Mouse (Mus musculus) erythroblast, adult 5-6 weeks (primary cell): ENCODE results near the gene Rab8b. TPM values are rescaled to one million over a fixed set of nuclear protein-coding genes. Genes with fewer than 3 reads are reported as not detected.

Experiments used
- ATAC-seq: replicated peaks from 2 replicates; pipeline ENCODE4 v1.8.0; 2016; ENCODE audit warnings: moderate number of reproducible peaks, mild to moderate bottlenecking, moderate TSS enrichment, inconsistent platforms; ENCODE audit not compliant: poor library complexity, low FRiP score, severe bottlenecking
- total RNA-seq, 2 experiments: library from RNA; stranded (forward) in 1 of 2; stranded (reverse) in 1 of 2; fragments of 150-400 nt in 1 of 2; fragments of 200-764, 138-1000 nt in 1 of 2; gene quantifications; 2 replicates each; pipeline versions ENCODE4 v1.2.3 to v1.2.4; 2015 to 2017; ENCODE audit warnings: low replicate concordance in 2 of 2

Rab8b gene
- total RNA-seq, 2 experiments from 2014 or later = 41.3 to 106 TPM

DNA sequence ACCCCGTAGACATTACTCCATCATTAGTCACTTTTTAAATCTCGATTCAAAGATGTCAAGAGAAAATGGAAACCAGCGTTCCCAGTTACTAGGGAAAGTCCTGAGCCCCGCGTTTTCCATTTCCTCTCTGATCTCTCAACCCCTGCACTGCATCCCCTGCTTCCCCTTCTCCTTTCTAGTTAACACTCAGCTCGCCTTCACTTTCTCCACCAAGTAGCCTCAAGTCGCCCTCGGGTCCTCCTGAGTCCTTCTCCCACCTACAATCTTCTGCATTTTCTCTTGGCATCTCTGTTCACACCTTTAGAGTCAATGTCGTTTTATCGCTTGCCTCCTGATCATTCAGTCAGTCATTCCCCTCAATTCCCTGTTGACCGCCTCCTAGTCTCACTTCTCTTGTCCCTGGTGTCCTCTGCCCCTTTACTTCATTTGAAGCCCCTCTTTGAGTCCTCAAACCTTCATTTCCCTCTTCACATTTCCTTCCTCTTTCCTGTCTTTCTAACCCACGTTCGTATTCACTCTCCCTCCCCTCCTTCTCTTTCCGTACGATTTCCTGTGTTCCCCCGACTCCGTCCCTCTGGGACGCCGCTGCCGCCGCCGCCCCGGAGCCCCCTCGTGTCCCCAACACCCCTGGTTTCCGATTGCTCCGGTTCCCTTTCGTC is 686 bp downstream of the Rab8b start:
- no peak for ATAC-seq

DNA sequence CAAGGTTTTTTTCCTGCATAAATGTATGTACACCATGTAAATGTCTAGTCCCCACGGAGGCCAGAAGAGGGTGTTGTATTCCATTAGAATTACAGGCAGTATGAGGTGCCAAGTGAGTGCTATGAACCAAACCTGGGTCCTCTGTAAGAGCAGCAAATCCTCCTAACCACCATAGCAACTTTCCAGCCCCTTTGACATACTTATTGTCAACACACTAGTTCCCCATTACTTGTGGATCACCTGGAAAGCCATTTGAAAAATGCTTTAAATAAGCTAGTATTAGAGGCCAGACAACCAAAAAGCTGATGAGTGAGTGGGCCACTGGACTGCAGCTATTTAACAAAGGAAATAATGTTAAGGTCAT is 1.6 kb downstream of the Rab8b start:
- no peak for ATAC-seq

DNA sequence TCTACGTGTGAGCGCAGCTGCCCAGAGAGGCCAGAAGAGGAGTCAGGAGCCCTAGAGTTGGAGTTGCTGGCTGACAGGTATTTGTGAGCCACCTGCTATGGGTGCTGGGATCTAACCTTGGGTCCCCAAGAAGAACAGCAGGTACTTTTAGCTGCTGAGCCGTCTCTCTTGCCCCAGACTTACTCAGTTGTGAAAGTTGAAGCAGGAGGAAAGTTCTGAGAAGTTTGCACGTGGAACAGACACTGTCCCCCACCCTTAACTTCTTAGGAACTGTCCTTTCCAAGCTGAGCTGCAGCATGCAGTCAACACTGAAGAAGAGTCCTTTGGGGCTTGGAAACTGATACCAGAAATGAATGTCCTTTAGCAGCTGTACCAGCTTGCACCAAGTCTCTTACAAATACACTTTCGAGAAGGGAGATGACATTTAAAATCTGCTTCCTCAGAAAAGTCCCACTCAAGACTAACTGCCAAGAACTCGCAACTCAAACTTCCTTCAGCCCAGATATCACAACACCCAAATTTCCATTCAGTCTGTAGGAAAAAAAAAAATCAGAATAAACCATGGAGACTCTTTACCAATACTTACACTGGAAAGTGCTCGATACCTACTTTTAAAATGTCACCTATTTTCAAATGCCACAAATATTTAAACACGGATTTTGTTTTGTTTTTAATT is 2.1 kb downstream of the Rab8b start:
- ATAC-seq = no peak

DNA sequence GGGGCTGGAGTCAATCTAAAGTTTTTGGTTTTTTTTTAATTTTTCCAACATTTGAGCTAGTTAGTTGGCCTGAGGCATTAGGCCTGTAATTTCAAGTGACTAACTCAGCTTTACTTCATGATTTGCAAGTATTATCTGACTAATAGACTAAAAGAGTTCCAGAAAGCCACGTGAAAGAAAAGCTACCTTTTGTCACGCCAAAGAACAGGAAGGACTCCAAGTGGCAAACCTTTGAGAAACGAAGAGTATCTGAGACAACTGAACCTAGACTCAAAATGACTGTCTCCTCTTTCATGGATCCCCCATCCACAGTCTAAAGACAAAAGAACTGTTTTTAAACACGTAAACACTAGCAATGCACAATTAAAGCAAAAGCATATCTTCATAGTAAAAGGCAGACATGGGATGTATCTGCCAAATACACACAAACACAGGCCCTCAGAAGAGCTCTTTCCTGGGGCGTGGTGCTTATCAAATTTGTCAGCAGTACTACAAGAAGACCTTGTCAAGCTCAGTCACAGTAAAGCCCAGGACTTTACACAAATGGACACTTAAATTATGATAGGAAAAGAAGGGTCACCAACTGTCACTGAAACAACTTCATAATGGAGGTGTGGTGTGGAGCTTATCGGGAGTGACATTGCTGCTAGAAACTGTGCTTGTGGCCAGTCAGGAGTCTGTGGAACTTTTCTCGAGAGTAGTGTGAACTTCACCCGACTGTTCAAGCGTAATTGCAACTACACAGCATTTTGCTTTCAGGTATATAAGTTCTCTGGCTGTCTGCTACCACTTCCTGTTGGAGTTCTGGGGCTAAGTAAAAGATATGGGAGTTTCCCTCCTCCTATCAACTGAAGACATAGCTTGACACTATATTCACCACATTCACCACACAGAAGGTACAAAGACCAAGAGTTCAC is 3.4 kb downstream of the Rab8b start:
- peak; percentile 46 for ATAC-seq

DNA sequence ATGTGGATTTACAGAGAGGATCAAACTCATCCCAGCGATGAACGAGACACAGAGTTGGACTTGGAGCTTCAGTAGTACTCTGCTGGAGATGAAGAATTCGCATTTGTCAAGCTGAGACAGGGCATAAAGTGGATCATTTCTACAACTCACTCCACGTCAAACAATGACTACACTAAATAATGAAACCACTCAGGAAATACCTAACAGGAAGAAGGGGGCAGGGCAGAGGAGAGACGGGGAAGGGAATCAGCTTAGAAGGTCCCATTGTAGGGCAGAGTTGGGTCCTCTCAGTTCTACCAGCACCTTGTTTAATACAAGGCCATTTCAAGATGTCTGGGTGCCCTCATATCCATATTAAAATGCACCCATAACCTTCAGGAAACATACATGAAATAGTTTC is 4.1 kb downstream of the Rab8b start:
- no peak for ATAC-seq

DNA sequence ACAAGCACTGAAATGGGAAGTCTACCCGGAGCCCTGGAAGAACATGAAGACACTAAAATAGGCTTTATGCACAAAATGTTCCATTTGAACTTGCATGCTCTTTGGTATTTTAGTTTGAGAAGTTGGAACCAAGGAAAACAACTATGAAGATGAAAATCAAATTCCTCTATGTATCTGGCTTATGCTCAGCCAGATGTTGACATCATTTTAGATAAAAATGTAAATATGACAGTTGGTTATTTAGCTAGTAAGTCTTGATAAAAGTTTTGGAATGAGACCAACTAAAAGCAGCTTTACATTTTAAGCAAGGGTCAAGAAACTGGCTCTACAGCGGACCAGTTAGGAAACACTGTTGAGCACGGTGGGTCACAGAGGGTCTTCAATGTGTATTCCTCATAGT is 4.9 kb downstream of the Rab8b start:
- ATAC-seq = no peak

DNA sequence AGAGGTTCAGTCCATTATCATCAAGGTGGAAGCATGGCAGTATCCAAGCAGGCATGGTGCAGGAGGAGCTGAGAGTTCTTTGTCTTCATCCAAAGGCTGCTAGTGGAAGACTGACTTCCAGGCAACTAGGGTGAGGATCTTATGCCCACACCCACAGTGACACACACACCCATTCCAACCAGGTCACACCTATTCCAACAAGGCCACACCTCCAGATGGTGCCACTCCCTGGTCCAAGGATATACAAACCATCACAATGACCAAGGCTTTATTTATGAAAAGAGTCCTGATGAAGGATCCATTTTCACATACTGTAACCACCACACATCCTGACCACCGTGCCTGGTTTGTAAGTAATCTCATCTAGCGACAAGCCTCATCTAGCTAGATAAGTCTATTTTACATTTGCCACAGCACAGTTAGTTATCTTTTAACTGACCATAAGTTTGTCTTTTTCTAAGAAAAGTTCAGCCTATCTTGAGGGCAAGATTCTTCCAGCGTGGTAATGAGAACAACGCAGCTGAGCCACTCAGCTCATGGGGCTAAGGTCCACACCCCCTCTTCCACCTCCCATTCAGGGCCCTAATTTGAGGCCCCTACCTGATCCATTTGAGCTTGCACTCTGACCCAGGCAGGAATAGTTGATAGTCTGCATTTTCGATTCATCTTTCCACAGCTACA is 6.1 kb downstream of the Rab8b start:
- ATAC-seq = 0 out of 2 replicates have a peak, but pooled peaks have one; percentile 11

DNA sequence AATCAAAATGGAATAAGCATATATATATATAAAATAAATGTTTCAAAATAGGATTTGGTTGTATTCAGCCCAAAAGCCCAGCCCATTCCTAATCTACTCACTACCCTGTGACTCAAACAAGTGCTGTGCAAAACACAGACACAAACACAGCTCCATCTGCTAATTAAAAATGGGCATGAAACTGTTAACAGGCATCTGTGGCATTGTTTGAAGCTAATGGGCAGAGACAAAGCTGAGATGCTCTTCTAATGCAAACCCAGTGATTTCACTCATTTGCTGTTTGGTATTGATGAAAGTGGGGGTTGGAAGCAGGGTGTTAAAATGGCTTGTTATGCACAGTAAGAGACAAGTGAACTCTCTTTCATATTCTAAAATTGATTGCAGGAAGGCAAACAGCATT is 7.2 kb downstream of the Rab8b start:
- no peak for ATAC-seq

DNA sequence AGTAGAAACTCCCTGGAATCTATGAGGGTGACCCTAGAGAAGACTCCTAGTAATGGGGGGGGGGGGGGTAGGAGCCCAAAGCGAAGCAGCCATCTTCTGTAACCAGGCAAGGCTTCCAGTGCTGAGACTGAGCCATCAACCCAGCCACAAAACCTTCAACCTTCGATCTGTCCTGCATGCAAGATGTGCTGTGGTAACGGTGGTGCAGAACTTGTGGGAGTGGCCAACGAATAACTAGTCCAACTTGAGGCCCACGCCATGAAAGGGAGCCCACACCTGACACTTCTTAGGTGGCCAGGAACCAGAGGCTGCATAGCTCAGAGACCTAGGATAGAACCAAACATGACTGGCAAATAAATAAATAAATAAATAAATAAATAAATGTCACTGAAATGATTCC is 8.8 kb downstream of the Rab8b start:
- no peak for ATAC-seq

DNA sequence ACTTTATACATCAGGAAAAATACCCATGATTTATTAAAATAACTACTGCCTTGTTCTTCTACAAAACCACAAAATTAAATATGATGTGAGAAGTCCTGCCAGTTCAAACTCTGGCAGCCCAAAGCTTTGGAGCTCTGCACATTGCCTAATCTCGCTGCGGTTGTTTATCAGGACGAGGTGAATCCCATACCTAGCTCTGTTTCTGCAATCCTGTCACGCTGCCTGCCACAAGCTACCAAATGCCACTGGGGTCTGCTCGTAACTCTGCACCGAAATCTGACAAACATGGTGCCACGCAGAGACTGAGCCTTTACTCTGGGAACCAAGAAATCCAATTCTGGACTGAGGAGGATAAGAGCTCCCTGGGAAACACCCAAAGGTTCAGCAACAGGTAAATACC is 9.6 kb downstream of the Rab8b start:
- ATAC-seq = no peak

DNA sequence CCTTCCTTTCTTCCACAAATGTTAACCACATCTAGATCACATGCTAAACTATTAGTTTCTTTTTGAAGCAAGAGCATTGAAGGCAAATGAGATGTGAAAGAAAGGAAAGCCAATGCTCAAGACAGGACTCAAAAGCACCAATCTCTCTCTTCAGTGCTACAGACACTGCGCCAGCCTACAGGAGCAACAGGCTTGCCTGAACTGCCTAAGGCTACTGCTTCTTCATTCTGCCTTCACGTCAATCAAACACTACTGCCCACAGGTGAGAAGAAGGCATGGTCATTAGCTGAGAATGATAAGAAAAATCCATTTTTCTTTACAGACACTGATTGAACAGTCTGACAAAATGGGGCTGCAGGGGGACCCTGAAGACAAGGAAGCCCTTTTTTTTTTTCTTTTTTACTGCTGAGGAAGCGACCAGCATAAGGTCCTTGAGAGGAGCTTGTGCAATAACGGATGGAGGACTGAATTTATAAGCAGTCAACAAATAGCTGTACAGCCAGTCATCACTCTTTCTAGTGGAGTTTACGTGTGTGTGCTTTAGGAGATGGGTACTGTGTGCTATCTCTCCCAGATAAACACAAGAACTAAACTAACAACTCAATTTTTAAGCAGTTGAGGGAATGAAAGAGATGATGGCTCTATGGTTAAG is 11.6 kb downstream of the Rab8b start:
- ATAC-seq = no peak

DNA sequence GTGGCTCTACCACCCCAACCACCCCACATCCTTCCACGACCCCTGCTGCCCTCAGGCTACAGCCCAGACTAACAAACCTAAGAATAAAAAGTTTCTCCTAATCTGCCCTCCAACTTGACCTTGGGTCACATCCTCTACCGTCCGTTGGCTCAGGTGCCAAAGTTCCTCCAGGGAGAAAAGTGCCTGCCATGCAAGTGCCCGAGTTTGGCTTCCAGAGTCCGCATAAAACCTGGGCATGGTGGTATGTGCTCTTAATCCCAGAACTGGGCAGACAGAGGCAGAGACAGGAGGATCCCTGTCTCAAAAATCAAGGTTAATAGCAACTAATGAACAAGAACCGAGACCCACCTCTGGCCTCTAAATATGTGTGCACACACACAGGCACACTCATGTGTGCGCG is 12.4 kb downstream of the Rab8b start:
- no peak for ATAC-seq

DNA sequence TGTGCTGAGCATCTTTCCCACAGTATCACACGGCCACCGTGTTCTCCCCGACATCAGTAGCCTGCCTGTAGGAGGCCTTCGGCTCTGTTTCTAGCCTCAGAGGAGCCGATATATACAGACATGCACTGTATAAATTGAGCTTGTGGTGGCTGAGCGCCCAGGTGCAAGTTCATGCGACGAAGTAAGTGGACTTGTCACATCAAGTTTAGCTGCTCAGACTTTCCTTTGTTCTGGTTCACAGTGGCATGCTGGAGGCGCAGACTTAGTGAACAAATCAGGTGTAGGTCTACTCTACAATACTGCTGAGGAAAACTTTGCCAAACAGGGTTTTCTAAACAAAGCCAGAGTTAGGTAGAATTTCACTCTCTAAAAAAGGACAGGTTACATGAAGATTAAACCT is 13.5 kb downstream of the Rab8b start:
- no peak for ATAC-seq

DNA sequence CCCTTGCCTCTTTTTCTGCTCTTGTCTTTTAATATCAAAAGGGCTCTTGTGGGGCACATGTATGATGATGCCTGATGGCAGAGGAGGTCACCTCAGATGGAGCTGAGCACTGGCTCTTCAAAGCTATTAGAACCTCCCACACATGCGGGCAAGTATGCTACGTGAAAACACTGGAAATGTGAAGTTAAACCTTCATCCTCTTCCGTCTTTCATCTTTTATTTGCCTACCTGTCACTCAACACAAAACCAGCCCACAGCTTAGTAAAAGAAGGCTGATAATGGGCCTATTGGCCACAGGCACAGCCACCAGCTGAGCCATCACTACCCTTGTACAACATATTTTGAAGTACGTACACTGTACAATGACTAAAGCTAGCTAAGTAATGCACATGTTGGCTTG is 20.0 kb downstream of the Rab8b start:
- ATAC-seq = no peak

DNA sequence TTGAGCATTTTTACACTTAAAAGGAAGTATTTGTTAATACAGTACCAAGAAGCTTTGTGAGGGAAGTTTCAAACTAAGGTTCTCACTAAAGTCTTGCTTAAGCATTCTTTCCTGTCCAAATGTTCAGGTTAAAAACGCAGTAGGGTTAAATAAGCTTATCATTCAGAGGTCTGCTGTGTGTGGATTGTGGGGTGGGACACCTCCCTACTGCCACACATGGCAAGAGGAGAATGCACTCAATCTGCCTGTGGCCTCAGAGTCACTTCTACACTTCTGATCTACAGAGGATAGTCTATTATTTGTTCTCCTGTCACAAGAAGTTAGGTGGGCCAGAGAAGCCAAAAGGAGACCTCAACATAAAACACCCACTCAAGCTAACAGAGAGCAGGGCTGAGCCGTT is 20.4 kb downstream of the Rab8b start:
- ATAC-seq = peak; percentile 47; the same call in 1 of the 2 replicates

DNA sequence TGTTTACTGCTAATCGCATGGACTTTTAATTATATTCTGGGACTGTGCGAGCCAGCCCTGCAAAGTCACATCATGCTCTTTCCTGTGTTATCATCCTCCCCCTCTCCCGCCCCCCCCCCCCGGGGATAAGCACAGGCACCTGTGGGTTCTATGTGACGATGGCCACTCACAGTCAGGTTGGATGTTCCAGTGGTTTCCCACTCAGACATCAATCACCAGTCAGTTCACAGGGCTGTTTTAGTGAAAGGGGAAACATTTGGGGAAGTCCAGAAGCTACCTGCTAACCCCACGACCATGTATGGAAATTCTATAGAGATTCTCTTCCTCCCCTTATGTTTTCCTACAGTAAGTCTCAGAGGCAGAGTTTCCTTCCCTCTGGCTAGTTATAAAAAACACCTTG is 21.6 kb downstream of the Rab8b start:
- ATAC-seq = no peak

DNA sequence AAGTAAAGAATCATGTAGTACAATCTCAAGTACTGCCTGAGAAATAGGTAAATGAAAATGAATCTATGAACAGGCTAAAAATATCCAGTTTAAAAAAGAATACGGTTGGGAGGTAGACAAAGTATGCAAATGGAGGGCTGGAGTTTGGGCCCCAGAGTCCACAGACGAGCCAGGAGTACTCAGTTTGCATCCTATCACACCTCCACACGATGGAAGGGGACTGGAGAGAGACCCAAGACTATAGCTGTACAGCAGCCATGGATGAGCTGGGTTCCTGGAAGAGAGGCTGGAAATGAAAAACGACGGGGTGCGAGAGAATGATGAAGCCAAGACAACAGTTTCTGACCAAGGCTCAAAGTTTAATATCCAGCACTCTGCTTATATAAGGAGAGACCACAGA is 22.5 kb downstream of the Rab8b start:
- no peak for ATAC-seq

DNA sequence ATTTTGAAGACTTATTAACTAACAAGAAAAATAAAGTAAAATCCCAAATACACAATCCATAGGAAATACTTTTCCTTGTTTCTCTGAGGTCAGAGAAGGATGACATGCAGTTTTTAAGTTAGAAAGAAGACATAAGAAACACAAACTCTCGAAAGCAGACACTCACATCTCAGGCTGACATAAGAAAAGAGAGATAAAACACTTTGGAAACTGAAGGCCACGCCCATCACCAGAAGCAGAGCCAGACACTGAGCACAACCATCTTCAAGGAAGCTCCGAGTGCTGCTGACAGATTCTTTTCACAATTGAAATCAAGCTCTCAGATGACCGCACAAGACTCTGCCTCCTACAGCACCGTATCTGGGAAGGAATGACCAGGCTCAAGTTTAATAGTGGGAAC is 23.5 kb downstream of the Rab8b start:
- peak; percentile 81 for ATAC-seq

DNA sequence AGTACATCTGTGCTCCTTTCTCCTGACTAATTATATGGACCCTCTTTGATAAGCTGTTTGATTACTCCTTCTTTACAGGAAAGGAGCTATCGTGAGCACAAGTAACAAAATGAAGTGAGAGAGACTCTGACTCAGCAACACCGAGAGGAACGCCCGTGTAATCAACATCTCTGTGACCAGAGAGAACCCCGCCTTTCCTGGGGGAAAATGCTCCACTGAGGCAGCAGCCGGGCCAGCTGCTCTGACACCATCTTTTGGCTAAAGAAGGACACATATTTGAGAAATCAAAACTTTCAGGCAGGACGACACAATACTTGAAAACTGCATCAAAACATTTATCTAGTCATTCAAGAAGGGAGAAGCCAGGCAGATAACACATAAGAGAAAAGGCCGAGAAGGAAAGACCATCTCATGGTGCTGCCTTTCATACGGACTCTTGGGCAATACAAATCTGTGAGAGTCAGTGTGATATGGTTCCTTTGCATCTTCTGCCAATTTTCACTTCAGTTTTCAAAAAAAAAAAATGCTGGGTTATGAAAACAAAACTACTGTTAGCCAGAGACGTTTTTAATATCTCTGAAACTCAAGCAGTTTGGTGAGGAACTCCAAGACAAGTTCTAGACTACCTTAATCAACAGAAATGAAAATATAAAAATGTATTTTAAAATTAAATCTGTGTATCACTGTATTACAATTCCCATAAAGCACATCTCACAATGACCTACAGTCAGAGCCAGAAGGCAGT is 24.3 kb downstream of the Rab8b start:
- peak; percentile 91 for ATAC-seq
